Mouse (Mus musculus) MEL (cell line): ENCODE results near the gene Tmem116. TPM values are rescaled to one million over a fixed set of nuclear protein-coding genes. Genes with fewer than 3 reads are reported as not detected.

Experiments
- DNase-seq: peaks from one replicate; pipeline ENCODE4 v3.0.0; 2011; ENCODE audit warnings: low read depth, low spot score
- H3K27ac ChIP-seq: 2 replicates; pipeline ENCODE4 v1.5.1; 2012; ENCODE audit warnings: low read depth, mild to moderate bottlenecking, control low read depth, low read length, moderate library complexity; ENCODE audit not compliant: control insufficient read depth
- H3K27me3 ChIP-seq, 2 experiments: fragments of 150-350 bp in 1 of 2; sonication (generic) in 1 of 2; 2 replicates each; pipeline ENCODE4 v1.6.1; 2012; ENCODE audit warnings: low read length in 2 of 2, mild to moderate bottlenecking in 2 of 2, improper control_type of control experiment in 1 of 2, moderate library complexity in 1 of 2; ENCODE audit not compliant: insufficient read depth in 2 of 2, control insufficient read depth in 1 of 2
- H3K36me3 ChIP-seq, 2 experiments: 2 replicates each; pipeline ENCODE4 v1.6.1; 2012 to 2014; ENCODE audit warnings: low read length in 2 of 2, improper control_type of control experiment in 1 of 2, inconsistent platforms in 1 of 2, mild to moderate bottlenecking in 1 of 2; ENCODE audit not compliant: insufficient read depth in 2 of 2, control insufficient read depth in 1 of 2
- H3K4me1 ChIP-seq, 2 experiments: fragments of 150-350 bp in 1 of 2; sonication (generic) in 1 of 2; 2 replicates each; pipeline ENCODE4 v1.6.1; 2012; ENCODE audit warnings: low read length in 2 of 2, improper control_type of control experiment in 1 of 2, mild to moderate bottlenecking in 1 of 2; ENCODE audit not compliant: insufficient read depth in 2 of 2, control insufficient read depth in 1 of 2
- H3K4me3 ChIP-seq, 2 experiments: fragments of 150-350 bp in 1 of 2; sonication (generic) in 1 of 2; 2 replicates each; pipeline ENCODE4 v1.5.1; 2012; ENCODE audit warnings: low read depth in 2 of 2, low read length in 2 of 2, mild to moderate bottlenecking in 2 of 2, moderate library complexity in 2 of 2, control low read depth in 1 of 2, improper control_type of control experiment in 1 of 2; ENCODE audit not compliant: control insufficient read depth in 1 of 2, insufficient read depth in 1 of 2
- H3K79me2 ChIP-seq: 2 replicates; pipeline ENCODE4 v1.6.1; 2012; ENCODE audit warnings: mild to moderate bottlenecking, low read length, moderate library complexity; ENCODE audit not compliant: control insufficient read depth, poor library complexity, insufficient read depth
- H3K9ac ChIP-seq: 2 replicates; pipeline ENCODE4 v1.6.1; 2012; ENCODE audit warnings: low read depth, mild to moderate bottlenecking, control low read depth, low read length, moderate library complexity; ENCODE audit not compliant: control insufficient read depth, poor library complexity, severe bottlenecking
- H3K9me3 ChIP-seq: fragments of 150-350 bp; sonication (generic); replicated peaks from 2 replicates; pipeline ENCODE4 v1.6.1; 2012; ENCODE audit warnings: mild to moderate bottlenecking, low read length, improper control_type of control experiment, moderate library complexity; ENCODE audit not compliant: insufficient read depth
- BHLHE40 ChIP-seq: IDR thresholded peaks from 2 replicates; pipeline ENCODE4 v1.6.1; 2012; ENCODE audit warnings: low read depth, mild to moderate bottlenecking, inconsistent platforms, low read length, improper control_type of control experiment, borderline replicate concordance
- CHD1 ChIP-seq: IDR thresholded peaks from 2 replicates; pipeline ENCODE4 v1.6.1; 2012; ENCODE audit warnings: low read depth, mild to moderate bottlenecking, inconsistent platforms, low read length, improper control_type of control experiment
- CHD2 ChIP-seq: IDR thresholded peaks from 2 replicates; pipeline ENCODE4 v1.6.1; 2011; ENCODE audit warnings: low read length, improper control_type of control experiment
- CTCF ChIP-seq, 3 experiments: IDR thresholded peaks in 2 of 3; conservative IDR thresholded peaks in 1 of 3; 2 replicates each; pipeline ENCODE4 v1.5.1; 2011 to 2012; ENCODE audit warnings: low read length in 3 of 3, low read depth in 2 of 3, mild to moderate bottlenecking in 2 of 3, improper control_type of control experiment in 1 of 3, inconsistent platforms in 1 of 3, mixed read lengths in 1 of 3, moderate library complexity in 1 of 3; ENCODE audit not compliant: control insufficient read depth in 1 of 3, insufficient read depth in 1 of 3, poor library complexity in 1 of 3, severe bottlenecking in 1 of 3
- E2F4 ChIP-seq: IDR thresholded peaks from 2 replicates; pipeline ENCODE4 v1.6.1; 2011; ENCODE audit warnings: low read depth, low read length, improper control_type of control experiment, borderline replicate concordance
- ELF1 ChIP-seq: IDR thresholded peaks from 2 replicates; pipeline ENCODE4 v1.6.1; 2014; ENCODE audit warnings: low read depth, mild to moderate bottlenecking, inconsistent platforms, low read length, improper control_type of control experiment, moderate library complexity
- EP300 ChIP-seq, 2 experiments: IDR thresholded peaks; 2 replicates each; pipeline ENCODE4 v1.6.1; 2011; ENCODE audit warnings: improper control_type of control experiment in 2 of 2, low read length in 2 of 2, low read depth in 1 of 2, mild to moderate bottlenecking in 1 of 2
- ETS1 ChIP-seq: IDR thresholded peaks from 2 replicates; pipeline ENCODE4 v1.6.1; 2012; ENCODE audit warnings: low read depth, mild to moderate bottlenecking, inconsistent platforms, low read length, improper control_type of control experiment, moderate library complexity
- GATA1 ChIP-seq: IDR thresholded peaks from 2 replicates; pipeline ENCODE4 v1.6.1; 2011; ENCODE audit warnings: low read depth, low read length, improper control_type of control experiment
- HCFC1 ChIP-seq: IDR thresholded peaks from 2 replicates; pipeline ENCODE4 v1.6.1; 2012; ENCODE audit warnings: low read depth, mild to moderate bottlenecking, inconsistent platforms, low read length, improper control_type of control experiment, moderate library complexity
- JUND ChIP-seq: IDR thresholded peaks from 2 replicates; pipeline ENCODE4 v1.6.1; 2011; ENCODE audit warnings: low read depth, mild to moderate bottlenecking, improper control_type of control experiment, low read length
- KAT2A ChIP-seq: conservative IDR thresholded peaks from 2 replicates; pipeline ENCODE4 v1.6.1; 2012; ENCODE audit warnings: low read depth, low read length, improper control_type of control experiment, inconsistent platforms
- MAFK ChIP-seq: IDR thresholded peaks from 2 replicates; pipeline ENCODE4 v1.6.1; 2011; ENCODE audit warnings: low read depth, mild to moderate bottlenecking, low read length, improper control_type of control experiment, borderline replicate concordance
- MAX ChIP-seq: IDR thresholded peaks from 2 replicates; pipeline ENCODE4 v1.6.1; 2011; ENCODE audit warnings: low read length, improper control_type of control experiment
- MAZ ChIP-seq: IDR thresholded peaks from 2 replicates; pipeline ENCODE4 v1.6.1; 2012; ENCODE audit warnings: low read depth, mild to moderate bottlenecking, inconsistent platforms, low read length, improper control_type of control experiment
- MEF2A ChIP-seq: IDR thresholded peaks from 2 replicates; pipeline ENCODE4 v1.6.1; 2014; ENCODE audit warnings: low read depth, mild to moderate bottlenecking, inconsistent platforms, low read length, improper control_type of control experiment; ENCODE audit not compliant: poor library complexity, insufficient replicate concordance, severe bottlenecking; ENCODE audit errors: extremely low read depth
- MXI1 ChIP-seq: IDR thresholded peaks from 2 replicates; pipeline ENCODE4 v1.6.1; 2011; ENCODE audit warnings: mild to moderate bottlenecking, low read depth, low read length, improper control_type of control experiment
- MYB ChIP-seq: IDR thresholded peaks from 2 replicates; pipeline ENCODE4 v1.6.1; 2011; ENCODE audit warnings: mild to moderate bottlenecking, low read depth, low read length, improper control_type of control experiment
- MYC ChIP-seq: IDR thresholded peaks from 2 replicates; pipeline ENCODE4 v1.6.1; 2011; ENCODE audit warnings: low read depth, mild to moderate bottlenecking, low read length, improper control_type of control experiment, moderate library complexity
- NELFE ChIP-seq: IDR thresholded peaks from 2 replicates; pipeline ENCODE4 v1.6.1; 2011; ENCODE audit warnings: low read depth, low read length, improper control_type of control experiment
- NRF1 ChIP-seq: IDR thresholded peaks from 2 replicates; pipeline ENCODE4 v1.6.1; 2014; ENCODE audit warnings: low read depth, mild to moderate bottlenecking, inconsistent platforms, low read length, improper control_type of control experiment, moderate library complexity; ENCODE audit not compliant: poor library complexity, insufficient read depth, severe bottlenecking
- POLR2A ChIP-seq, 2 experiments: IDR thresholded peaks; 2 replicates each; pipeline ENCODE4 v1.6.1; 2011 to 2012; ENCODE audit warnings: low read length in 2 of 2, mild to moderate bottlenecking in 2 of 2, control low read depth in 1 of 2, improper control_type of control experiment in 1 of 2, low read depth in 1 of 2, moderate library complexity in 1 of 2; ENCODE audit not compliant: control insufficient read depth in 1 of 2, insufficient read depth in 1 of 2, poor library complexity in 1 of 2
- POLR2AphosphoS2 ChIP-seq: IDR thresholded peaks from 2 replicates; pipeline ENCODE4 v1.6.1; 2011; ENCODE audit warnings: low read length, improper control_type of control experiment
- RAD21 ChIP-seq: IDR thresholded peaks from 2 replicates; pipeline ENCODE4 v1.6.1; 2011; ENCODE audit warnings: mild to moderate bottlenecking, low read depth, low read length, improper control_type of control experiment
- RCOR1 ChIP-seq: IDR thresholded peaks from 2 replicates; pipeline ENCODE4 v1.6.1; 2012; ENCODE audit warnings: low read depth, mild to moderate bottlenecking, inconsistent platforms, low read length, improper control_type of control experiment
- SIN3A ChIP-seq: IDR thresholded peaks from 2 replicates; pipeline ENCODE4 v1.6.1; 2012; ENCODE audit warnings: low read length, improper control_type of control experiment, inconsistent platforms
- SMC3 ChIP-seq: IDR thresholded peaks from 2 replicates; pipeline ENCODE4 v1.6.1; 2011; ENCODE audit warnings: low read depth, low read length, improper control_type of control experiment
- TAL1 ChIP-seq: IDR thresholded peaks from 2 replicates; pipeline ENCODE4 v1.6.1; 2012; ENCODE audit warnings: mild to moderate bottlenecking, inconsistent platforms, low read length, moderate library complexity, mixed read lengths
- TBP ChIP-seq: IDR thresholded peaks from 2 replicates; pipeline ENCODE4 v1.8.0; 2011; ENCODE audit warnings: low read depth, low read length, improper control_type of control experiment
- TCF12 ChIP-seq: IDR thresholded peaks from 2 replicates; pipeline ENCODE4 v1.6.1; 2014; ENCODE audit warnings: low read depth, mild to moderate bottlenecking, inconsistent platforms, low read length, improper control_type of control experiment, moderate library complexity
- UBTF ChIP-seq: IDR thresholded peaks from 2 replicates; pipeline ENCODE4 v1.6.1; 2012; ENCODE audit warnings: low read depth, mild to moderate bottlenecking, inconsistent platforms, low read length, improper control_type of control experiment, moderate library complexity, borderline replicate concordance; ENCODE audit not compliant: insufficient read depth
- USF2 ChIP-seq, 2 experiments: IDR thresholded peaks; 2 replicates each; pipeline ENCODE4 v1.6.1; 2011 to 2012; ENCODE audit warnings: improper control_type of control experiment in 2 of 2, low read length in 2 of 2, borderline replicate concordance in 1 of 2, inconsistent platforms in 1 of 2, low read depth in 1 of 2, mild to moderate bottlenecking in 1 of 2; ENCODE audit not compliant: insufficient read depth in 1 of 2
- ZC3H11A ChIP-seq: IDR thresholded peaks from 2 replicates; pipeline ENCODE4 v1.6.1; 2012; ENCODE audit warnings: low read depth, mild to moderate bottlenecking, inconsistent platforms, low read length, improper control_type of control experiment
- ZKSCAN1 ChIP-seq: IDR thresholded peaks from 2 replicates; pipeline ENCODE4 v1.6.1; 2012; ENCODE audit warnings: low read depth, mild to moderate bottlenecking, inconsistent platforms, low read length, improper control_type of control experiment, moderate library complexity
- ZMIZ1 ChIP-seq: IDR thresholded peaks from 2 replicates; pipeline ENCODE4 v1.6.1; 2012; ENCODE audit warnings: low read depth, mild to moderate bottlenecking, inconsistent platforms, low read length, improper control_type of control experiment, moderate library complexity
- ZNF384 ChIP-seq: IDR thresholded peaks from 2 replicates; pipeline ENCODE4 v1.6.1; 2012; ENCODE audit warnings: low read depth, mild to moderate bottlenecking, inconsistent platforms, low read length, improper control_type of control experiment
- polyA plus RNA-seq, 2 experiments: library from polyadenylated mRNA; stranded (reverse) in 1 of 2; unstranded in 1 of 2; fragments of >175 nt in 1 of 2; fragments of >200 nt in 1 of 2; gene quantifications; 2 replicates each; pipeline versions ENCODE4 v1.2.1 to v1.2.4; 2012; ENCODE audit warnings: low replicate concordance in 2 of 2, low read depth in 1 of 2; ENCODE audit not compliant: insufficient read length in 2 of 2, insufficient read depth in 1 of 2, missing spikeins in 1 of 2
- total RNA-seq: library from RNA; depleted of rRNA; stranded (reverse); fragments of 300-350 nt; gene quantifications from 2 replicates; pipeline ENCODE4 v1.2.3, GENCODE M21; 2012

Gene Tmem116
- total and polyA plus RNA-seq, 3 experiments, result 1.7 to 2.6 TPM; not detected in 1

GRCm38 (mm10) chr5:121455510-121456265 lies 4.0 kb downstream of the Tmem116 start:
- peaks cover 16% of the 10 kb centered on the region for H3K79me2 ChIP-seq
- no peak overlapping the region for H3K27ac ChIP-seq
- no peaks in the 10 kb centered on the region for H3K27me3 ChIP-seq
- H3K4me1 ChIP-seq, result peaks cover 7 to 23% of the 10 kb centered on the region in 2 experiments
- DNase-seq, result peak; percentile 57
- peaks cover 0 to 19% of the 10 kb centered on the region in 2 experiments; a peak in 2 of 4 replicates for H3K36me3 ChIP-seq
- no peak overlapping the region for H3K9ac ChIP-seq
- no peaks in the 10 kb centered on the region for H3K9me3 ChIP-seq
- H3K4me3 ChIP-seq, result no peak overlapping the region
- peak; percentile 6; the same call in 1 of the 2 replicates for TF ChIP-seq SMC3
- TF ChIP-seq EP300 (IDR thresholded peaks at IDR 0.05; ENCODE audit: low read depth in 1 of 2, low read length in 2 of 2), result peak in 1 of 2 experiments; percentile 35; a peak in 1 of 4 replicates
- no peak for TF ChIP-seq RAD21
- no peak for TF ChIP-seq MEF2A
- TF ChIP-seq MAX, result no peak
- no peak for TF ChIP-seq HCFC1
- TF ChIP-seq MAZ, result no peak
- no peak for TF ChIP-seq ELF1
- TF ChIP-seq TAL1, result no peak
- no peak for TF ChIP-seq MYC
- no peak for TF ChIP-seq ZC3H11A
- TF ChIP-seq TCF12, result 0 out of 2 replicates have a peak, but pooled peaks have one; percentile 3
- no peak for TF ChIP-seq ZNF384
- TF ChIP-seq E2F4, result no peak
- 0 out of 2 replicates have a peak, but pooled peaks have one; percentile 51 for TF ChIP-seq ZMIZ1
- peak; percentile 65 for TF ChIP-seq GATA1
- peak; percentile 35; the same call in 1 of the 2 replicates for TF ChIP-seq SIN3A
- no peak for TF ChIP-seq MXI1
- no peak for TF ChIP-seq CHD1
- TF ChIP-seq POLR2AphosphoS2, result peak; percentile 52; the same call in 1 of the 2 replicates
- TF ChIP-seq CTCF (IDR thresholded peaks at IDR 0.05 in 2 of 3, conservative IDR thresholded peaks at IDR 0.05 in 1 of 3; ENCODE audit: control insufficient read depth in 1 of 3, insufficient read depth in 1 of 3, low read depth in 2 of 3, low read length in 3 of 3, poor library complexity in 1 of 3, severe bottlenecking in 1 of 3), result no peak
- no peak for TF ChIP-seq CHD2
- peak; percentile 24; the same call in 1 of the 2 replicates for TF ChIP-seq NELFE
- TF ChIP-seq POLR2A (IDR thresholded peaks at IDR 0.05; ENCODE audit: control insufficient read depth in 1 of 2, insufficient read depth in 1 of 2, low read depth in 1 of 2, low read length in 2 of 2, poor library complexity in 1 of 2), result 0 out of 4 replicates have a peak, but pooled peaks of 1 of the 2 experiments have one; percentile 20
- TF ChIP-seq UBTF, result no peak
- TF ChIP-seq MYB, result no peak
- no peak for TF ChIP-seq ZKSCAN1
- TF ChIP-seq KAT2A, result no peak
- TF ChIP-seq RCOR1, result peak; percentile 53
- no peak for TF ChIP-seq ETS1
- TF ChIP-seq NRF1, result no peak
- TF ChIP-seq BHLHE40, result no peak
- no peak for TF ChIP-seq MAFK
- no peak for TF ChIP-seq USF2 (IDR thresholded peaks at IDR 0.05; ENCODE audit: borderline replicate concordance in 1 of 2, insufficient read depth in 1 of 2, low read depth in 1 of 2, low read length in 2 of 2)
- no peak for TF ChIP-seq TBP
- no peak for TF ChIP-seq JUND
